Mouse (Mus musculus): ENCODE data around the gene Cd109. TPM values are rescaled to one million over a fixed set of nuclear protein-coding genes. Genes with fewer than 3 reads are reported as not detected.
A peak's percentile ranks its signal among the peaks of the same experiment; 100 is the strongest.

The Cd109 gene
- polyA plus RNA-seq, 1 experiment = 2.0 TPM

- no peak for TF ChIP-seq POLR2A (IDR thresholded peaks at IDR 0.05; ENCODE audit: borderline replicate concordance, extremely low read depth, insufficient read depth, insufficient read length, poor library complexity, severe bottlenecking)
- peak; percentile 74; the same call in 1 of the 2 replicates for TF ChIP-seq CTCF (IDR thresholded peaks at IDR 0.05; ENCODE audit: borderline replicate concordance, extremely low read depth, insufficient read depth, insufficient read length)
- DNase-seq (ENCODE audit: low read depth) = peak; percentile 75
Observed at GRCm38 (mm10) chr9:78646008-78646777, 30.8 kb downstream of the Cd109 start.

- no peak for TF ChIP-seq POLR2A (IDR thresholded peaks at IDR 0.05; ENCODE audit: borderline replicate concordance, extremely low read depth, insufficient read depth, insufficient read length, poor library complexity, severe bottlenecking)
- no peak for TF ChIP-seq CTCF (IDR thresholded peaks at IDR 0.05; ENCODE audit: borderline replicate concordance, extremely low read depth, insufficient read depth, insufficient read length)
- peak; percentile 19 for DNase-seq (ENCODE audit: low read depth)
Observed at GRCm38 (mm10) chr9:78648641-78649040, 33.3 kb downstream of the Cd109 start.

GRCm38 (mm10) chr9:78649398-78649797, 34.1 kb downstream of the Cd109 start:
- DNase-seq (ENCODE audit: low read depth) = no peak
- no peak for TF ChIP-seq POLR2A (IDR thresholded peaks at IDR 0.05; ENCODE audit: borderline replicate concordance, extremely low read depth, insufficient read depth, insufficient read length, poor library complexity, severe bottlenecking)
- no peak for TF ChIP-seq CTCF (IDR thresholded peaks at IDR 0.05; ENCODE audit: borderline replicate concordance, extremely low read depth, insufficient read depth, insufficient read length)

- no peak for TF ChIP-seq CTCF (IDR thresholded peaks at IDR 0.05; ENCODE audit: borderline replicate concordance, extremely low read depth, insufficient read depth, insufficient read length)
- TF ChIP-seq POLR2A (IDR thresholded peaks at IDR 0.05; ENCODE audit: borderline replicate concordance, extremely low read depth, insufficient read depth, insufficient read length, poor library complexity, severe bottlenecking) = no peak
- no peak for DNase-seq (ENCODE audit: low read depth)
Observed at GRCm38 (mm10) chr9:78657564-78657963, 42.2 kb downstream of the Cd109 start.

GRCm38 (mm10) chr9:78671446-78671985, 56.2 kb downstream of the Cd109 start:
- no peak for DNase-seq (ENCODE audit: low read depth)
- TF ChIP-seq CTCF (IDR thresholded peaks at IDR 0.05; ENCODE audit: borderline replicate concordance, extremely low read depth, insufficient read depth, insufficient read length) (no peak), POLR2A (IDR thresholded peaks at IDR 0.05; ENCODE audit: borderline replicate concordance, extremely low read depth, insufficient read depth, insufficient read length, poor library complexity, severe bottlenecking) (no peak)

GRCm38 (mm10) chr9:78700691-78701090, 85.3 kb downstream of the Cd109 start:
- peak; percentile 63 for DNase-seq (ENCODE audit: low read depth)
- TF ChIP-seq CTCF (IDR thresholded peaks at IDR 0.05; ENCODE audit: borderline replicate concordance, extremely low read depth, insufficient read depth, insufficient read length) (peak; percentile 74; the same call in 1 of the 2 replicates), POLR2A (IDR thresholded peaks at IDR 0.05; ENCODE audit: borderline replicate concordance, extremely low read depth, insufficient read depth, insufficient read length, poor library complexity, severe bottlenecking) (no peak)

- no peak for TF ChIP-seq CTCF (IDR thresholded peaks at IDR 0.05; ENCODE audit: borderline replicate concordance, extremely low read depth, insufficient read depth, insufficient read length)
- no peak for TF ChIP-seq POLR2A (IDR thresholded peaks at IDR 0.05; ENCODE audit: borderline replicate concordance, extremely low read depth, insufficient read depth, insufficient read length, poor library complexity, severe bottlenecking)
- DNase-seq (ENCODE audit: low read depth) = no peak
Observed at GRCm38 (mm10) chr9:78702509-78703239, 87.3 kb downstream of the Cd109 start.

GRCm38 (mm10) chr9:78720888-78721798, 105.8 kb downstream of the Cd109 start:
- no peak for DNase-seq (ENCODE audit: low read depth)
- TF ChIP-seq CTCF (IDR thresholded peaks at IDR 0.05; ENCODE audit: borderline replicate concordance, extremely low read depth, insufficient read depth, insufficient read length) = no peak
- no peak for TF ChIP-seq POLR2A (IDR thresholded peaks at IDR 0.05; ENCODE audit: borderline replicate concordance, extremely low read depth, insufficient read depth, insufficient read length, poor library complexity, severe bottlenecking)

GRCm38 (mm10) chr9:78731931-78732330, 116.6 kb downstream of the Cd109 start:
- TF ChIP-seq CTCF (IDR thresholded peaks at IDR 0.05; ENCODE audit: borderline replicate concordance, extremely low read depth, insufficient read depth, insufficient read length) (no peak), POLR2A (IDR thresholded peaks at IDR 0.05; ENCODE audit: borderline replicate concordance, extremely low read depth, insufficient read depth, insufficient read length, poor library complexity, severe bottlenecking) (no peak)
- DNase-seq (ENCODE audit: low read depth) = no peak

GRCm38 (mm10) chr9:78735519-78735918, 120.2 kb downstream of the Cd109 start:
- DNase-seq (ENCODE audit: low read depth) = no peak
- TF ChIP-seq POLR2A (IDR thresholded peaks at IDR 0.05; ENCODE audit: borderline replicate concordance, extremely low read depth, insufficient read depth, insufficient read length, poor library complexity, severe bottlenecking) = no peak
- TF ChIP-seq CTCF (IDR thresholded peaks at IDR 0.05; ENCODE audit: borderline replicate concordance, extremely low read depth, insufficient read depth, insufficient read length) = no peak

Data from brain, embryonic 14.5 days (tissue).